Mouse (Mus musculus) hindbrain, embryonic 16.5 days (tissue): ENCODE measurements around the gene Banf2. TPM values are rescaled to one million over a fixed set of nuclear protein-coding genes. Genes with fewer than 3 reads are reported as not detected.

Source experiments
- ATAC-seq: fragments of 200-750 bp; cut with Nextera tagmentation; 2 replicates; pipeline ENCODE4 v1.8.0; 2017; ENCODE audit warnings: moderate TSS enrichment, moderate library complexity
- H3K27ac ChIP-seq: fragments of 300-500 bp; sonication (generic); 2 replicates; pipeline ENCODE4 v1.5.1; 2014; ENCODE audit warnings: low read depth, mild to moderate bottlenecking, control low read depth, low read length, moderate library complexity
- H3K27me3 ChIP-seq: fragments of 300-500 bp; sonication (generic); replicated peaks from 2 replicates; pipeline ENCODE4 v1.6.1; 2014; ENCODE audit warnings: low read length; ENCODE audit not compliant: control insufficient read depth, insufficient read depth
- H3K36me3 ChIP-seq: fragments of 300-500 bp; sonication (generic); 2 replicates; pipeline ENCODE4 v1.6.1; 2014; ENCODE audit warnings: mild to moderate bottlenecking, low read length, moderate library complexity, mixed read lengths; ENCODE audit not compliant: control insufficient read depth, insufficient read depth
- H3K4me1 ChIP-seq: fragments of 300-500 bp; sonication (generic); 2 replicates; pipeline ENCODE4 v1.6.1; 2014; ENCODE audit warnings: low read depth, low read length; ENCODE audit not compliant: control insufficient read depth, insufficient read depth
- H3K4me2 ChIP-seq: fragments of 300-500 bp; sonication (generic); 2 replicates; pipeline ENCODE4 v1.6.1; 2014; ENCODE audit warnings: mild to moderate bottlenecking, low read length, control low read depth, moderate library complexity
- H3K4me3 ChIP-seq: fragments of 300-500 bp; sonication (generic); 2 replicates; pipeline ENCODE4 v1.5.1; 2014; ENCODE audit warnings: mild to moderate bottlenecking, low read length, control low read depth, moderate library complexity
- H3K9ac ChIP-seq: fragments of 300-500 bp; sonication (generic); 2 replicates; pipeline ENCODE4 v1.6.1; 2014; ENCODE audit warnings: low read depth, mild to moderate bottlenecking, control low read depth, low read length, moderate library complexity
- H3K9me3 ChIP-seq: fragments of 300-500 bp; sonication (generic); 2 replicates; pipeline ENCODE4 v1.6.1; 2014; ENCODE audit warnings: mild to moderate bottlenecking, low read length, moderate library complexity; ENCODE audit not compliant: control insufficient read depth
- WGBS: fragments of 180-500 bp; shearing (Covaris S2); extraction: QIAGEN DNeasy Blood & Tissue Kit; methylation state at CpG from one replicate; pipeline ENCODE4 v1.1.7; 2014; 5-methylcytosine and 5-hydroxymethylcytosine counted together
- polyA plus RNA-seq: library from polyadenylated mRNA; unstranded; fragments of >200 nt; fragmentation: Nextera tagmentation; extraction: Ambion mirVana; gene quantifications from 2 replicates; pipeline ENCODE4 v1.2.1, GENCODE M21; 2015

Gene Banf2
- polyA plus RNA-seq, 1 experiment from 2014 or later, result not detected

GRCm38 (mm10) chr2:144072642-144073041 lies 39.8 kb downstream of the Banf2 start:
- no peaks in the 10 kb centered on the region for H3K4me1 ChIP-seq
- WGBS, result 39% methylated on average over 7 of the region's 7 CpGs
- H3K36me3 ChIP-seq, result no peaks in the 10 kb centered on the region
- H3K4me3 ChIP-seq, result no peak overlapping the region
- no peaks in the 10 kb centered on the region for H3K27me3 ChIP-seq
- no peak overlapping the region for H3K9ac ChIP-seq
- H3K4me2 ChIP-seq, result no peak overlapping the region
- no peak for ATAC-seq
- H3K27ac ChIP-seq, result no peak overlapping the region
- no peaks in the 10 kb centered on the region for H3K9me3 ChIP-seq

- Histone ChIP-seq H3K9ac (no peak overlapping the region), H3K9me3 (no peaks in the 10 kb centered on the region)
These were observed 41.2 kb downstream of the Banf2 start for GRCm38 (mm10) chr2:144074059-144074458.

GRCm38 (mm10) chr2:144076625-144077024 lies 43.8 kb downstream of the Banf2 start:
- H3K9ac ChIP-seq, result no peak overlapping the region
- H3K27ac ChIP-seq, result no peak overlapping the region
- no peaks in the 10 kb centered on the region for H3K36me3 ChIP-seq
- H3K4me3 ChIP-seq, result no peak overlapping the region
- no peaks in the 10 kb centered on the region for H3K4me1 ChIP-seq
- 89% methylated on average over 2 of the region's 2 CpGs for WGBS
- H3K9me3 ChIP-seq, result no peaks in the 10 kb centered on the region
- H3K27me3 ChIP-seq, result no peaks in the 10 kb centered on the region
- H3K4me2 ChIP-seq, result no peak overlapping the region
- no peak for ATAC-seq

More at GRCm38 (mm10) chr2:144074059-144074458, 41.2 kb downstream of the Banf2 start:
- H3K36me3 ChIP-seq, result no peaks in the 10 kb centered on the region
- H3K4me2 ChIP-seq, result no peak overlapping the region
- 98% methylated on average over 5 of the region's 5 CpGs for WGBS
- H3K27me3 ChIP-seq, result no peaks in the 10 kb centered on the region
- no peaks in the 10 kb centered on the region for H3K4me1 ChIP-seq
- no peak overlapping the region for H3K27ac ChIP-seq
- H3K4me3 ChIP-seq, result no peak overlapping the region
- no peak for ATAC-seq

GRCm38 (mm10) chr2:144078897-144079296 lies 46.0 kb downstream of the Banf2 start:
- no peak for ATAC-seq
- H3K36me3 ChIP-seq, result no peaks in the 10 kb centered on the region

DNA sequence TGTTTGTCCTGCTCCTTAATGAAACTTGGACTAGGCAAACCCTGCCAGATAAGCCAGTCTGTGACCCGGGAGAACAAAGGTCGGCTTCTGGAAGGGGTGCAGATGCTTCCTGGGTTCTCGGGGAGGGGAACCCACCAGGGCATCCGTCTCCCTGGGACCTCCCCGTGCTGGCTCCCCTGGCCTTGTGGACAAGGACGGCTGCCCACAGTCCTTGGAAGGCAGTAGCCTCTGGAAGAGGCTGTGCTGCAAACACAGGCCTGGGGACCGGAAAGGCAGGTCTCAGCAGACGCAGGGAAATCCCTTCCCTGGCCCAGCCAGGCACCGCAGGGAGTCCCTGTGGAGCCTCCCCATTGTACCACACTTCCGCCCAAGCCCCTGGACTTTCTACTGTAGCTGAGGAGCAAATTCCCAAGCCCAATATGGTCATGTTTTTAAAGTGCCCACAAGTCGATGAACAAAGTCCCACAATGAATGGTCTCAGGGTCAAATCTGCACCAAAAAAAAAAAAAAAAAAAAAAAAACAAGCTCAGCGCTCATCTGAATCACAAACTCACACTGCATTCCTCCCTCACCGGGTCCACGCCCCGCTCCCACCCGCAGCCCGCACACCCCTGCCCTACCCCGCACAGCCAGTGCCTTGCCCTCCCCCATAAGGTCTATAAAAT lies 53.5 kb downstream of the Banf2 start:
- no peaks in the 10 kb centered on the region for H3K9me3 ChIP-seq
- no peaks in the 10 kb centered on the region for H3K27me3 ChIP-seq
- WGBS, result 31% methylated on average over 18 of the region's 18 CpGs
- H3K4me3 ChIP-seq, result no peak overlapping the region
- H3K36me3 ChIP-seq, result no peaks in the 10 kb centered on the region
- no peaks in the 10 kb centered on the region; the same call in 1 of the 2 replicates for H3K4me1 ChIP-seq
- ATAC-seq, result no peak
- H3K4me2 ChIP-seq, result no peak overlapping the region
- H3K27ac ChIP-seq, result peak overlapping the region; percentile 55
- H3K9ac ChIP-seq, result no peak overlapping the region

More at GRCm38 (mm10) chr2:144078897-144079296, 46.0 kb downstream of the Banf2 start:
- Histone ChIP-seq H3K4me2 (no peak overlapping the region), H3K9me3 (no peaks in the 10 kb centered on the region), H3K4me3 (no peak overlapping the region), H3K9ac (no peak overlapping the region), H3K27me3 (no peaks in the 10 kb centered on the region), H3K27ac (no peak overlapping the region), H3K4me1 (no peaks in the 10 kb centered on the region)
- 74% methylated on average over 3 of the region's 3 CpGs for WGBS

- H3K27ac ChIP-seq, result no peak overlapping the region
- H3K27me3 ChIP-seq, result no peaks in the 10 kb centered on the region
- WGBS, result 55% methylated on average over 9 of the region's 9 CpGs
- H3K9me3 ChIP-seq, result no peaks in the 10 kb centered on the region
- H3K4me2 ChIP-seq, result no peak overlapping the region
- no peak for ATAC-seq
- H3K9ac ChIP-seq, result no peak overlapping the region
- no peaks in the 10 kb centered on the region; the same call in 1 of the 2 replicates for H3K4me1 ChIP-seq
- no peak overlapping the region for H3K4me3 ChIP-seq
- no peaks in the 10 kb centered on the region for H3K36me3 ChIP-seq
These were observed 55.2 kb downstream of the Banf2 start for GRCm38 (mm10) chr2:144087899-144088584.

DNA sequence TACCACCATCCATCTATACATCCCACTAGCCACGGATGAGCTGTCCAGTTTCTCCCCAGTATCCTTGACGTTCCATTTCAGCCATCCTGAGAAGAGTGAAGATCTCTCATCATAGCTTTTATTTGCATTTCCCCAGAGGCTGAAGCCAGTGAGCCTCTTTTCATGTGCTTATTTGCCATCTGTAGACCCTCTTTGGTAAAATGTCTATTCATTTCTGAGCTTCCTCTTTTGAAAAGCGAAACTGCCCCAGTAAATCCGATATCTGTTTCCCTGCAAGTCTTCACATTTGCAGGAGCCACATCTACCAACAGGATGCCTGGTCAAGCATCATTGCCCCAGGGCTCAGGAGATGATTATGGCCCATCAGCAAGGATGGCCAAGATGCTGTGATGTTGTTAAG lies 59.9 kb downstream of the Banf2 start:
- 75% methylated on average over 4 of the region's 4 CpGs for WGBS
- H3K4me2 ChIP-seq, result no peak overlapping the region
- no peaks in the 10 kb centered on the region for H3K36me3 ChIP-seq
- no peaks in the 10 kb centered on the region for H3K9me3 ChIP-seq
- no peak overlapping the region for H3K4me3 ChIP-seq
- no peaks in the 10 kb centered on the region for H3K4me1 ChIP-seq
- H3K9ac ChIP-seq, result no peak overlapping the region
- H3K27ac ChIP-seq, result no peak overlapping the region
- ATAC-seq, result no peak
- no peaks in the 10 kb centered on the region for H3K27me3 ChIP-seq

DNA sequence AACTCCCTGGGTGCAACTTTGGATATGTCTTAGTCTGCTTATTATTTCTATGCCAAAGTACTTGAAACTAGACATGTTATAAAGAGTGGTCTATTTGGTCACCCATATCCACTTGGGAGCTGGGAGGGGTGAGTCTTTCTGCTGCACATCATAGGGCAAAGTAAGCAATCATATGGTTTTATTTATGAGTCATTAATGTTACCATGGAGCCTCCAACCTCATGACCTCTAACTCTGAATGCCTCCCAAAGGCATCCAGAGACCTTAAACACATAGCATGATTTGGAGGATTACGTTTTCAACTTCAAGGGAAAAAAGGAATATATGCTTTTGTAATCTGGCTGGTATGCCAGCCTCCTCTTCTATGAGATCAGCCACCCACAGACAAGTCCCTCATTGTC lies 61.9 kb downstream of the Banf2 start:
- Histone ChIP-seq H3K9me3 (no peaks in the 10 kb centered on the region), H3K4me1 (no peaks in the 10 kb centered on the region), H3K4me3 (no peak overlapping the region), H3K4me2 (no peak overlapping the region), H3K27me3 (no peaks in the 10 kb centered on the region), H3K9ac (no peak overlapping the region), H3K27ac (no peak overlapping the region), H3K36me3 (no peaks in the 10 kb centered on the region)
- no peak for ATAC-seq
- 57% methylated on average over 1 of the region's 1 CpGs for WGBS

- Histone ChIP-seq H3K9me3 (no peaks in the 10 kb centered on the region), H3K4me3 (no peak overlapping the region), H3K4me2 (no peak overlapping the region; the same call in 1 of the 2 replicates), H3K27ac (peak overlapping the region; percentile 36; the same call in 1 of the 2 replicates), H3K36me3 (no peaks in the 10 kb centered on the region), H3K4me1 (peaks cover 5% of the 10 kb centered on the region; the same call in 1 of the 2 replicates), H3K9ac (no peak overlapping the region), H3K27me3 (no peaks in the 10 kb centered on the region)
- ATAC-seq, result peak; percentile 65; the same call in 1 of the 2 replicates
- WGBS, result 26% methylated on average over 13 of the region's 13 CpGs
These were observed 68.7 kb downstream of the Banf2 start for GRCm38 (mm10) chr2:144101463-144101961.
